8 mouse cellular contexts compared by ENCODE assay signal in the genomic region with DNA sequence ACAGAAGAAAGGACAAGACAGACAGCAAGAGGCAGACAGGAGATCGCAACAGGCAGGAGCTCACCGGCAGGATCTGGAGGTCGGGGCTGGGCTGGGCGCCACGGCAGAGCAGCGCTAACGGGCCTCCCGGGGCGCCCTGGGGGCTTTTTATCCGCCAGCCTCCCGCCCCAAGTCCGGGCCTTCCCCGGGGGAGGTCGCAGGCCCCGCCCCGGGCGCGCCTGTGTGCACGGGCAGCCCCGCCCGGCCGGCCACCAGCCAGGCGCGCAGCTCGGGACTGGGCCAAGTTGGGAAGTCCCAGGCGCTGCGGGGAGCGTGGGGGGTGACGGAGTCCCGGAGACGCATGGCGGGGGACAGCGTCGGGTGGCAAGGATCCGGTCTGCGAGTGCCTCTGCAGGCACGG. TPM values are rescaled to one million over a fixed set of nuclear protein-coding genes. Genes with fewer than 3 reads are reported as not detected.
DNase-seq lines count a peak whose midpoint lies in the region; ATAC-seq and TF ChIP-seq lines count a peak whose summit lies in the region.

Loxl4 (minus strand) TSS at position 160 of the 400 bp plus-strand sequence.

- H3K4me1 ChIP-seq in hindbrain, postnatal 0 days (ENCODE audit: insufficient read depth, low read length), result no peaks in the 10 kb centered on the region
- peaks cover 9% of the 10 kb centered on the region; the same call in 1 of the 2 replicates for H3K4me1 ChIP-seq in liver, embryonic 12.5 days
- H3K4me1 ChIP-seq in neural tube, embryonic 11.5 days (ENCODE audit: control insufficient read depth, insufficient read depth, low read length), result 0 out of 2 replicates have a peak, but pooled peaks cover 6% of the 10 kb centered on the region

- no peaks in the 10 kb centered on the region for H3K9me3 ChIP-seq in hindbrain, postnatal 0 days (ENCODE audit: low read length)
- no peaks in the 10 kb centered on the region for H3K9me3 ChIP-seq in liver, embryonic 12.5 days (replicated peaks)
- H3K9me3 ChIP-seq in neural tube, embryonic 11.5 days (ENCODE audit: control insufficient read depth, low read length), result no peaks in the 10 kb centered on the region

- peak within 1 kb of the TSS; percentile 55 for H3K4me2 ChIP-seq in hindbrain, postnatal 0 days (ENCODE audit: low read depth, low read length)
- H3K4me2 ChIP-seq in liver, embryonic 12.5 days, result peak within 1 kb of the TSS; percentile 59
- peak within 1 kb of the TSS; percentile 52 for H3K4me2 ChIP-seq in neural tube, embryonic 11.5 days (ENCODE audit: low read depth)

- no peak within 1 kb of the TSS for H3K27ac ChIP-seq in hindbrain, postnatal 0 days
- H3K27ac ChIP-seq in liver, embryonic 12.5 days, result no peak within 1 kb of the TSS
- no peak within 1 kb of the TSS for H3K27ac ChIP-seq in neural tube, embryonic 11.5 days (ENCODE audit: low read depth, low read length)

- peak within 1 kb of the TSS; percentile 28 for H3K4me3 ChIP-seq in hindbrain, postnatal 0 days (ENCODE audit: low read length)
- peak within 1 kb of the TSS; percentile 36 for H3K4me3 ChIP-seq in liver, embryonic 12.5 days
- H3K4me3 ChIP-seq in neural tube, embryonic 11.5 days (ENCODE audit: low read depth, low read length), result peak within 1 kb of the TSS; percentile 33

- WGBS in hindbrain, postnatal 0 days, result under 1% methylated on average over 37 of the region's 37 CpGs
- WGBS in liver, embryonic 12.5 days (ENCODE audit: insufficient replicate concordance), result 2% methylated on average over 37 of the region's 37 CpGs
- WGBS in neural tube, embryonic 11.5 days, result 2% methylated on average over 37 of the region's 37 CpGs

- peak; percentile 28 to 34 for DNase-seq in cerebellum, postnatal 14 days
- DNase-seq in adrenal gland, postnatal 36 days, result peak; percentile 84 to 87
- DNase-seq in gastrocnemius, postnatal 25 days, result peak; percentile 85
- peak; percentile 23 for DNase-seq in hindbrain, postnatal 0 days (ENCODE audit: low spot score)
- DNase-seq in neural tube, embryonic 11.5 days (ENCODE audit: low spot score), result peak; percentile 19

- H3K9ac ChIP-seq in hindbrain, postnatal 0 days (replicated peaks; ENCODE audit: low read length), result no peak within 1 kb of the TSS; the same call in 1 of the 2 replicates
- no peak within 1 kb of the TSS for H3K9ac ChIP-seq in liver, embryonic 12.5 days
- peak within 1 kb of the TSS; percentile 35; the same call in 1 of the 2 replicates for H3K9ac ChIP-seq in neural tube, embryonic 11.5 days (ENCODE audit: low read length)

- no peak for ATAC-seq in cerebellum, adult (ENCODE audit: insufficient number of reproducible peaks, low FRiP score, low TSS enrichment)
- ATAC-seq in hindbrain, postnatal 0 days, result no peak
- ATAC-seq in liver, embryonic 12.5 days, result no peak
- ATAC-seq in neural tube, embryonic 11.5 days (ENCODE audit: insufficient read depth, low FRiP score, low TSS enrichment), result no peak
- ATAC-seq in frontal cortex, adult (ENCODE audit: low TSS enrichment), result no peak

- H3K36me3 ChIP-seq in hindbrain, postnatal 0 days (ENCODE audit: insufficient read depth, low read length), result no peaks in the 10 kb centered on the region
- no peaks in the 10 kb centered on the region for H3K36me3 ChIP-seq in liver, embryonic 12.5 days
- no peaks in the 10 kb centered on the region for H3K36me3 ChIP-seq in neural tube, embryonic 11.5 days (ENCODE audit: control insufficient read depth, insufficient read depth, low read length)

- TF ChIP-seq CTCF in hindbrain, postnatal 0 days (IDR thresholded peaks at IDR 0.05; ENCODE audit: low read depth), result no peak

- peaks cover 14% of the 10 kb centered on the region for H3K27me3 ChIP-seq in hindbrain, postnatal 0 days (ENCODE audit: insufficient read depth, low read length)
- peaks cover 65% of the 10 kb centered on the region for H3K27me3 ChIP-seq in liver, embryonic 12.5 days (replicated peaks)
- H3K27me3 ChIP-seq in neural tube, embryonic 11.5 days (ENCODE audit: control insufficient read depth, insufficient read depth, low read length), result peaks cover 15% of the 10 kb centered on the region

RNA-seq across cellular contexts. Expression of gene Loxl4, which starts in this region (rescaled TPM):
- 1 to 10 TPM; 1.4 to 2.0 TPM for total RNA-seq in adrenal gland, postnatal 36 days (2021)
- total RNA-seq in gastrocnemius, postnatal 25 days (2021), result 1 to 10 TPM; 2.4 to 2.5 TPM
- 0.72 and 0.78 TPM in 2 replicates for total RNA-seq in hindbrain, postnatal 0 days (2014; rRNA removed)
- polyA plus RNA-seq in hindbrain, postnatal 0 days (2015; fragmentation: Nextera tagmentation; extraction: Ambion mirVana), result 0.18 TPM in 1 of 2 replicates, not detected in the other
- 0.08 and 0.11 TPM in 2 replicates for polyA plus RNA-seq in liver, embryonic 12.5 days (2016; fragmentation: Nextera tagmentation; extraction: Ambion mirVana)
- polyA plus RNA-seq in neural tube, embryonic 11.5 days (2014; fragmentation: Nextera tagmentation; extraction: Ambion mirVana), result 0.46 and 0.69 TPM in 2 replicates

Comparison
In these comparisons a context has a peak if more than half of its experiments do, and no peak if none do; other contexts are left out.
1. Peak in DNase-seq, H3K4me3 ChIP-seq and H3K4me2 ChIP-seq in hindbrain, postnatal 0 days; RNA of the gene not detected or under 1 TPM.
2. Peak in DNase-seq, H3K4me3 ChIP-seq, H3K9ac ChIP-seq and H3K4me2 ChIP-seq in neural tube, embryonic 11.5 days; RNA of the gene not detected or under 1 TPM.
3. DNase-seq: peak in every context shown above with its lines; median percentile 86 in adrenal gland, postnatal 36 days; 85 in gastrocnemius, postnatal 25 days; 31 in cerebellum, postnatal 14 days; 23 in hindbrain, postnatal 0 days; 19 in neural tube, embryonic 11.5 days.